Mouse (Mus musculus): ENCODE data around the gene Cadm1. TPM values are rescaled to one million over a fixed set of nuclear protein-coding genes. Genes with fewer than 3 reads are reported as not detected.

Cadm1 gene
- total RNA-seq, 2 experiments from 2014 or later, result 230 to 269 TPM

- no peak overlapping the region for H3K4me3 ChIP-seq
- DNase-seq (ENCODE audit: extremely low spot score in 1 of 2, low spot score in 2 of 2), result no peak
- no peak for TF ChIP-seq CTCF (IDR thresholded peaks at IDR 0.05)
- intact Hi-C loops (cut with DNase I), result loop anchor here (5.0 to 10.0 kb wide), 2 partner anchors 186 to 318 kb away; no protein-coding TSS in a partner anchor
- H3K27ac ChIP-seq, result no peak overlapping the region; the same call in 1 of the 2 replicates
Observed at GRCm38 (mm10) chr9:47858778-47859395, 328.9 kb downstream of the Cadm1 start.

GRCm38 (mm10) chr9:47860994-47861393 lies 331.0 kb downstream of the Cadm1 start:
- DNase-seq (ENCODE audit: extremely low spot score in 1 of 2, low spot score in 2 of 2), result no peak
- intact Hi-C loops (cut with DNase I), result no loop called here
- Histone ChIP-seq H3K27ac (no peak overlapping the region), H3K4me3 (no peak overlapping the region)
- no peak for TF ChIP-seq CTCF (IDR thresholded peaks at IDR 0.05)

- Histone ChIP-seq H3K27ac (no peak overlapping the region), H3K4me3 (no peak overlapping the region)
- DNase-seq (ENCODE audit: extremely low spot score in 1 of 2, low spot score in 2 of 2), result no peak
- no peak for TF ChIP-seq CTCF (IDR thresholded peaks at IDR 0.05)
- intact Hi-C loops (cut with DNase I), result no loop called here
Observed at GRCm38 (mm10) chr9:47861783-47862182, 331.8 kb downstream of the Cadm1 start.

- H3K27ac ChIP-seq, result no peak overlapping the region
- DNase-seq (ENCODE audit: extremely low spot score in 1 of 2, low spot score in 2 of 2), result no peak
- H3K4me3 ChIP-seq, result no peak overlapping the region
- TF ChIP-seq CTCF (IDR thresholded peaks at IDR 0.05), result no peak
- intact Hi-C loops (cut with DNase I), result no loop called here
Observed at GRCm38 (mm10) chr9:47866001-47866400, 336.0 kb downstream of the Cadm1 start.

- TF ChIP-seq CTCF (IDR thresholded peaks at IDR 0.05), result no peak
- Histone ChIP-seq H3K4me3 (no peak overlapping the region), H3K27ac (no peak overlapping the region)
- intact Hi-C loops (cut with DNase I), result no loop called here
- no peak for DNase-seq (ENCODE audit: extremely low spot score in 1 of 2, low spot score in 2 of 2)
Observed at GRCm38 (mm10) chr9:47867474-47867873, 337.5 kb downstream of the Cadm1 start.

- TF ChIP-seq CTCF (IDR thresholded peaks at IDR 0.05), result no peak
- intact Hi-C loops (cut with DNase I), result no loop called here
- Histone ChIP-seq H3K27ac (no peak overlapping the region), H3K4me3 (no peak overlapping the region)
- DNase-seq (ENCODE audit: extremely low spot score in 1 of 2, low spot score in 2 of 2), result no peak
Observed at GRCm38 (mm10) chr9:47869661-47870060, 339.7 kb downstream of the Cadm1 start.

- intact Hi-C loops (cut with DNase I), result no loop called here
- DNase-seq (ENCODE audit: extremely low spot score in 1 of 2, low spot score in 2 of 2), result no peak
- TF ChIP-seq CTCF (IDR thresholded peaks at IDR 0.05), result no peak
- Histone ChIP-seq H3K27ac (no peak overlapping the region), H3K4me3 (no peak overlapping the region)
Observed at GRCm38 (mm10) chr9:47876557-47877206, 346.7 kb downstream of the Cadm1 start.

GRCm38 (mm10) chr9:47880171-47880570 lies 350.2 kb downstream of the Cadm1 start:
- intact Hi-C loops (cut with DNase I), result no loop called here
- no peak overlapping the region for H3K4me3 ChIP-seq
- TF ChIP-seq CTCF (IDR thresholded peaks at IDR 0.05), result no peak

GRCm38 (mm10) chr9:47882372-47882771 lies 352.4 kb downstream of the Cadm1 start:
- no peak for DNase-seq (ENCODE audit: extremely low spot score in 1 of 2, low spot score in 2 of 2)
- Histone ChIP-seq H3K4me3 (no peak overlapping the region), H3K27ac (no peak overlapping the region)
- TF ChIP-seq CTCF (IDR thresholded peaks at IDR 0.05), result no peak
- intact Hi-C loops (cut with DNase I), result no loop called here

More at GRCm38 (mm10) chr9:47880171-47880570, 350.2 kb downstream of the Cadm1 start:
- no peak for DNase-seq (ENCODE audit: extremely low spot score in 1 of 2, low spot score in 2 of 2)
- no peak overlapping the region for H3K27ac ChIP-seq

GRCm38 (mm10) chr9:47891721-47892120 lies 361.7 kb downstream of the Cadm1 start:
- H3K27ac ChIP-seq, result no peak overlapping the region
- TF ChIP-seq CTCF (IDR thresholded peaks at IDR 0.05), result no peak; the same call in 1 of the 2 replicates
- no peak overlapping the region for H3K4me3 ChIP-seq
- intact Hi-C loops (cut with DNase I), result no loop called here
- DNase-seq (ENCODE audit: extremely low spot score in 1 of 2, low spot score in 2 of 2), result no peak

GRCm38 (mm10) chr9:47892995-47893394 lies 363.0 kb downstream of the Cadm1 start:
- Histone ChIP-seq H3K4me3 (no peak overlapping the region), H3K27ac (no peak overlapping the region)
- intact Hi-C loops (cut with DNase I), result no loop called here
- no peak for DNase-seq (ENCODE audit: extremely low spot score in 1 of 2, low spot score in 2 of 2)
- TF ChIP-seq CTCF (IDR thresholded peaks at IDR 0.05), result no peak

GRCm38 (mm10) chr9:47894096-47894495 lies 364.1 kb downstream of the Cadm1 start:
- TF ChIP-seq CTCF (IDR thresholded peaks at IDR 0.05), result no peak
- Histone ChIP-seq H3K27ac (no peak overlapping the region), H3K4me3 (no peak overlapping the region)
- no peak for DNase-seq (ENCODE audit: extremely low spot score in 1 of 2, low spot score in 2 of 2)
- intact Hi-C loops (cut with DNase I), result no loop called here

GRCm38 (mm10) chr9:47894661-47895060 lies 364.7 kb downstream of the Cadm1 start:
- no peak for DNase-seq (ENCODE audit: extremely low spot score in 1 of 2, low spot score in 2 of 2)
- TF ChIP-seq CTCF (IDR thresholded peaks at IDR 0.05), result no peak
- Histone ChIP-seq H3K27ac (no peak overlapping the region), H3K4me3 (no peak overlapping the region)
- intact Hi-C loops (cut with DNase I), result no loop called here

All from left cerebral cortex, adult 2 months (tissue).